Mouse (Mus musculus) frontal cortex, adult 2 months (tissue): ENCODE measurements around the gene Sgtb. TPM values are rescaled to one million over a fixed set of nuclear protein-coding genes. Genes with fewer than 3 reads are reported as not detected.

ENCODE experiments used
- DNase-seq, 2 experiments: peaks; one replicate each; pipeline ENCODE4 v3.0.0; 2022; ENCODE audit warnings: low spot score in 1 of 2; ENCODE audit errors: extremely low spot score in 1 of 2
- polyA plus RNA-seq: library from polyadenylated mRNA; depleted of rRNA; stranded (reverse); fragments of >200 nt; gene quantifications from 2 replicates; pipeline ENCODE4 v1.2.3, GENCODE M21; 2012

Gene Sgtb
- polyA plus RNA-seq, 1 experiment = 69.9 TPM

DNA sequence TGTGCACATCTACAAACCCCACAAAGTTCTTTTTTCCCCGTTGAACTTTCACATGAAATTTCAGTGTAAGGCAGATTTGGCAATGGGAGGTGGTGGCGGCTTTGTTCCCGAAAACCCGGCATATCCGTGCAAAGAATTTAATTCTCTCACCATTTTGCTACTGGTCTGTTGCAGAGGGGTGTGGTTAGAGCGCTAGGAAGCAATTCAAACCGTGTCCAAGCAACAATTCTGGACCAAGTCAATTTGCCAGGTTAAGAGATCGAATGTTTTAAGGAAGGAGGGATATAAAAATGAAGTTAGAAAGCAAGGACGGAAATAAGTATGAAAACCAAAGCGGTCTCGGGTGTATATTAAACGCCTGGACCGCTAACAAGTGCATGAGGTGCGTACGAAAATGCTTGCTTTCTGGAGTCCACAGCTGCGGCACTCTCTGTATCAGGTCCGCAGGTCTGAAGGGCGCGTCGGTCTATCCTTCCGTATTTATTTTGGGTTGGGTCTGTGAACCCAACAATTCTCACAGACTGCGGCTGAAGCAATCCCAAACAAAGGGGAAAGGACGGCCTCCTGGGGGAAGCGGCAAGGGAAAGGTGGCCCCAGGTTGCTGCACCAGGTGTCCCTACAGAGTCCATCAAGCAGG, 772 bp upstream of the Sgtb start:
- DNase-seq = peak in 1 of 2 experiments; percentile 35

DNA sequence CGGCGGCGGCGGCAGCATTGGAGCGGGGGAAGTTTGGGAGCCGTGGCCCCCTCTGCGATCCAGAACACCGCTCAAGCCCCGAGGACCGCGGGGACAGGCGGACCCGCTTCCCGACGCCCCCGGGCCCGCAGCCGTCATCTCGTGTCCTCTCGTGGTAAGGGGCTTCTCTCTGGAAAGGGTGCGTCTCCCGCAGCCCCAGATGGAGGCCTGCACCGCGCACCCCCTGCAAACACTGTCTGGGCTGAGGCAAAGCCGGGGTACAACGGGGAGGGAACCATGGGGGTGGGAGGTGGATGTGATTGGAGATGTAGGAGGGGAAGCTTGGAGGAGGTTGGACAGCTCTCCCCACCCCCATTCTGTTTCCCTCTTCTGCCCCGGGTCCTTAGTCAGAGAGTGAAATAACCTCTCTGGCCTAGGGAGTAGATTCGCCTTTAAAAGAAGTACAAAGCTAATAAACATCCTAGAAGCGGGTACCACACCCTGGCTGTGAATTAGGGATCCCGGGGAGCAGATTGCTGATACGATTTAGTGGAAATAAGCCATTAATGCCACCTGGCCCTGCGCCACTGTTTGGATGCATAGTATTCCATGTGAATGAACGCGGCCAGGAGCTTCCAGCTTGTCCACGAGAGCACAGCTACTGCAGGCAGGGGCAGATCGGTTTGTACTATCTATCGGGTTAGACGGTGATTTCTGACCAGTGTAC, 428 bp downstream of the Sgtb start:
- peak; percentile 49 to 64 for DNase-seq

GRCm38 (mm10) chr13:104110526-104110925, 985 bp downstream of the Sgtb start:
- peak in 1 of 2 experiments; percentile 25 for DNase-seq

- DNase-seq = peak; percentile 40 to 70
Measured at GRCm38 (mm10) chr13:104112266-104112900, 2.8 kb downstream of the Sgtb start.

GRCm38 (mm10) chr13:104113782-104114181, 4.2 kb downstream of the Sgtb start:
- no peak for DNase-seq

DNA sequence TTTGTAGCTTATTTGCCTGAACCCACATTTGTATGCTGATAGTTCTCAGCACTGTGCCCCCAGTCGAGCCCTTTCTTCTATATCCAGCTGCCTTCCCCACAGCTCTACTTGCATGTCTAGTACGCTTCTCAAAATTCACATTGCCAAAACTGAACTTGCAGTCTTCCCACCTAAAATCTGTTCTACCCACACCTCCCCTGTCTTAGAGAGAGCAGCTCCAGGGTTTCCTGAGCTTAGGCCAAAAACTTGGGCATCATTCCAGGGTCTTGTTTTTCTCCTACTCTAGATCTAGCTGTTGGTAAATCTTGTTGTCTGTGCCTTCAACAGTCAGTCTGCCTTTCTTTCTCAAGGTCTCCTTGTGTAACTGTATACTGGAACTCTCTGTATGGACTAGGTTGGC, 5.3 kb downstream of the Sgtb start:
- peak; percentile 81 to 82 for DNase-seq

DNA sequence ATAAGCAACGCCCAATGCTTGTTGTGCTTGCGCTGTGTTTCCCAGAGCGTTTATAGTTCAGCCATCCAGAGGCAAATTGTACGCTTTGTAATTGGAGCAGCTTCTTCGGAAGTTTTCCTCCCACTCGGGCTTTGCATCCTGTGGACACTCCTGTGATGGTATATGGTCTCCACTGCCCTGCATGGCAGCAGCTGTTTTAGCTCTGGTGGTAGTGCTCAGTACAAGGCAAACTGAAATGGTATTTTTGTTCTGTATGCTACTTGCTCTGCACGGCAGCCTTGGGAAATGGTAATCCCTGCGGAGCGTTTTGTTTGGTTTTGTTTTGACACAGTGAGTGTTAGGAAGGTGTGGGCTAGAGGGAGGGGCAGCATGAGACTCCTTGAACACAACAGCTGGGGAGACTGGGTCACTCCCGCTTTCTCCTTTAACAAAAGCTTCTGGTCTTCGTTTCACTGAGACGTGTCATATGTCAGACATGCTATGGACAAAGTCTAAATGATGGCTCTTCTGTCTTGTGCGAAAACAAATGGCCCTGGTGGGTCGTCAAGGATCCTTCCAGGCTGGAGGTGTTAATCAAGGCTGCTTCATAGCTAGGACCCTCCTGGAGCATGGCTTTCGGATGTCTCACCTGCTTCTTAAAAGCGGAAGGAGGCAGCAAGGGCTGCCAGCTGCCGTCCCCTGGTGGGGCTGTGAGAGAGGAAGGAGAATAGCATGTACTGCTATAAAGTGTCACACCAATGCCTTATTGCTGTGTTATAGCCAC, 12.7 kb downstream of the Sgtb start:
- peak in 1 of 2 experiments; percentile 27 for DNase-seq

DNA sequence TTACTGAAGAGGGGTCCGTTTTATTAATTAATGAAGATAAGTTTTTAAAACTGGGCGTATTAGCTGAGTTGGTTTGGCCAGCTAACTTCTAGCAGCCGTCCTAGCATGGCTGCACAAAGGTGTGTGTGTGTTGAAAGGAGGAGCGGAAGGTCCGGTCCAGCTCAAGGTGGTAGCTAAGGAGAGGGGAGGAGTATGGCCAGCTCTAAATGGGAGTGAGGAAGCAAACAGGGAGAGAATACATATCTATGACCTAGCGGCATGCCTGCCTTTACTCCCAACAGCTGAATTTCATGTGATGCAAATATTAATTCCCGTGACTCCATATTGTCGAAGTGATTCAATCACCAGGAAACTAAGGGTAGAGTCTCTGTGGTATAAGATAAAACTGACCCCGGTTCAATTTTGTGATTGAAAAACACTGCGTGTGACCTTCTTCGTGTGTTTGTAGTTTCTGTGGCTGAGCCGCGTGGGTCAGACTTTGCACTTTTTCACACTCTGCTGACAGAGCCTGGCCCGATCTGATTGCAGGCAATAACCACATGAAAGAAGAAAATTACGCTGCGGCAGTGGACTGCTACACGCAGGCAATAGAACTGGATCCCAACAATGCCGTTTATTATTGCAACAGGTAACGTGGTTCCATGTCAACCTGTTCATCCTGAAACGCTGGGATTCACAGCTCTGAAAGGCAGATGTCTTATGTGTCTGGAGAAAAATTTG, 14.3 kb downstream of the Sgtb start:
- DNase-seq = no peak

DNA sequence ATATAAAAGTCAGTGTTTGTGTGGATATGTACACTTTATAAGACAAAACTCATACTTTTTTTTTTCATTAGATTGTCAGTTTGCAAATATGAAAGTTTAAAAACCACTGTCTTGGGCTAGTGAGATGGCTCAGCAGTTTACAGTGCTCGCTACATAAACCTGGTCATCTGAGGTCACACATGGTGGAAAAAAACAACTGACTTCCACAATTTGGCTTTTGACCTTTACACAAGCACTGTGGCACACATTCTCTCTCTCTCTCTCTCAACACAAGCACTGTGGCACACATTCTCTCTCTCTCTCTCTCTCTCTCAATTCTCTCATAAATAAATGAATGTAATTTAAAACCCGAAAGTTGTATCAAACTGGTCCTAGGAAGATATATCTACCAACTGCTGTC, 23.0 kb downstream of the Sgtb start:
- no peak for DNase-seq

GRCm38 (mm10) chr13:104134510-104135085, 25.1 kb downstream of the Sgtb start:
- DNase-seq = no peak

- peak; percentile 83 to 93 for DNase-seq
Measured at GRCm38 (mm10) chr13:104139369-104140209, 30.0 kb downstream of the Sgtb start.

- no peak for DNase-seq
Measured at GRCm38 (mm10) chr13:104144871-104145270, 35.3 kb downstream of the Sgtb start.

- no peak for DNase-seq
Measured at GRCm38 (mm10) chr13:104145646-104146045, 36.1 kb downstream of the Sgtb start.

DNA sequence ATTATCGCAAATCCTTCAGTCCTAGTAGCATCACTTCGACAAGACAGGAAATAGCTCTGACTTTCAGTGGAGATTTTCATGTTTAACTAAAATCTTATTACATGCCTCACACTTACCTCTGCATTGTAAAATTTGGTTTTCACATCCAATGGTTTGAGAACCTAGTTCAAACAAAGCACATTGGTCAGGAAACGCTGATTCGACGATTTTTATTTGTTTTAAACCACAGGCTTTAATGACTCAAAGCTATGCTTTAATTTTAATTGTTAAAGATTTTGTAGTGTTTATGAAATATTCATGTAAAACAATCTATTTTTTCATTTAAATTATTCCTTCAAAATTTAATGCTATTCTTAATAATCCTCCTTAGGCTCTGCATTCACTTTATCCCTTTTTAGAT, 44.6 kb downstream of the Sgtb start:
- no peak for DNase-seq

DNA sequence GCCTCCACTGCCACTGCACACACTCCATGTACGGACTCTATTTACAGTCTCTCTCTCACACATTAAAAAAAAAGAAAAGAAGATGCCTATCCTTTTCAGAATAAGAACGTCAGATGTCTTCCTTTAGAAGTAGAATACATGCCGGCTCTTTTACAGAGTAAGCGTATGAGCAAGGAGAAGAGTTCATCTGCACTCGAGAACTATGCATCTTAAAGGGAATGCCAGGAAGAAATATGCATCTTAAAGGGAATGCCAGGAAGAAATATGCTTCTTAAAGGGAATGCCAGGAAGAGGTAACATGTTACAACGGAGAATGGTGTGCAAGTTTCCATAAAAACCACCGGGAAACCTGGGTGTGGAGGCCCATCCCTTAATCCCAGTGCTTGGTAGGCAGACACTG, 45.6 kb downstream of the Sgtb start:
- no peak for DNase-seq

DNA sequence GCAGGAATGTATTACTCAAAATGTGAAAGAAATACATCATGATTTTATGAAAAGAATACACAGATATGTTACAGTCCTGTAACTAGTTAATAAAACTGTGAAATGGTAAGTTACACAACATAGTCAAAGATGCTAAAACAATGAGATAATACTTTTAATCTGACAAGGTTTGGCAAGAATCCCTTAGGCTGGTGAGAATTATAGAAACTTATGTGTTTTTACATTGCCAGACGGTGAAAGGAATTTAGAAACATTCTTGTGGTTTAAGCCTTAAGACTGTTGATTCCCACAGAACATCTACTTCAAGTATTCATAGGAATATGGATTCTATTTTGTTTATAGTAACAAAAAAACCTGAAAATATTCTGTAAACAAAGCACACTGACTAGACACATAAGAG, 46.1 kb downstream of the Sgtb start:
- DNase-seq = no peak

DNA sequence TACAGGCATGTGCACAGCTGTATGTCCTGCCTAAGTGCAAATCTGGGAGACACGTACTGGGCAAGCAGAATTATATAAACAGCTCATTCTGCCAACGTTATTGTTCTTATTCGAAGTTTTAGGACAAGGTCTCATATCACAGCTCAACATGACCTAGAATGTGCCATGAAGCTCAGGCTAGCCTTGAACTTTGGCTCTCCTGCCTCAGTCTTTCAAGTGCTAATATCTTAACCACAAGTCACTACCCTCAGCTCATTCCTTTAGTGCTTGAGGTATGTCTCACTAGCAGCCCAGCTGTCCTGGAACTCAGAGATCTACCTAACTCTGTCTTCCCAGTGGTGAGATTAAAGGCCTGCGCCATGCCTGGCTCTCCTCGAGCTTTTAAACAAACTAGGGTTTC, 62.2 kb downstream of the Sgtb start:
- DNase-seq = no peak

- DNase-seq = no peak
Measured at GRCm38 (mm10) chr13:104172498-104172897, 63.0 kb downstream of the Sgtb start.

DNA sequence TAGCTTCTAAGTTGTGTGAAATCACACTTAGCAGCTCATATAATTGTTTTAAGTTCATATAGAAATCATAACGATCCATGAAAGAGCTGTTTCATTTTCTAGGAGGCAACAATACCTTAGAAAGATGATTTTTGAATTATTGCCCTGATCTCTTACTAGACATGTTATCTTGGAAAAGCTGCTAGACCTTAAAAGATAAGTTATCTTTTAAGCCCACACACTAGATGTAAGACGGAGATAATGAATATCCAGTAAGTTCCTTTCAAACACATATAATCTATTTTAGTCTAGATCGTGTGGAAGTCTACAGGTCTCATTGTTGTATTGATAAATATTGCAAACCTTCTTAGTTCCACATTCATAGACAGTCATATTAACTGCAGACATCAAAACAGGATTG, 67.3 kb downstream of the Sgtb start:
- DNase-seq = no peak
